Mouse (Mus musculus) 416B (cell line): ENCODE results near the gene Rpgrip1.

ENCODE experiments used
- DNase-seq: peaks from one replicate; pipeline ENCODE4 v3.0.0; 2011; ENCODE audit warnings: low read depth

The Rpgrip1 gene

DNA sequence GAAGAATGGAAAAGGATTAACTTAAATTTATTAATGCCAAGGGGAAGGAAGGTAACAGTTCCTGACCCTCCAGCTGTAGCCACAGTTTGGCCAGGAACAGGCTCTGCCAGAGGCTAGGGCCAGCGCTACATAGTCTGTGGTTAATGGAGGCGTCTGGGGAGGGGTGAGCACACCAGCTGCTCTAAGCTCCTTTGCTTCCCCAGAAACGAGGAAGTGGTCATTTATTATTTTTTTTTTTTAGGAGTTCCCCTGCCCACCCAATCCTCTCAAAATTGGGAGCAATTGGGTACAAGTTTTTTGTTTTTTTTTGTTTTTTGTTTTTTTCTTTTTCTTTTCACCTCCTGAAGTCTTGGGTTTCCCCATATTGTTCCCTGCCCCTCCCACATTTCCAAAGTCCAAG, 87.6 kb downstream of the Rpgrip1 start:
- DNase-seq: peak; percentile 75

DNA sequence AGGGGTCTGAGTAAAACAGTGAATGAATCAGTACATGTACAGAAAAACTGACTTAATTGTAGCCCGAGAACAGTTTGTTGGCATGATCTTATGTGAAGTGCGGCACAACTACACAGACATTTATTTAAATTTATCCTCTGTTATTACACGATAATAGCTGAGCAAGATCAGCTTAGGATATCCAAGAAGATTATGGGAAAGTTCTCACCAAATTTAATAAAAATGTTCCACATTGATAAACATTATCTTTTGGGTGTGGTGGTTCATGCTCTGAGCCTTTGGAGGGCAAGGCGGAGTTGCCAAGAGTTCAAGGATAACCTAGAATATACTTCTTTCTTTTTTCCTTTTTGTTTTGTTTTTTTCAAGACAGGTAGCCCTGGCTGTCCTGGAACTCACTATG, 88.9 kb downstream of the Rpgrip1 start:
- no peak for DNase-seq
